Mouse (Mus musculus): Measurements from ENCODE around the gene Myh10. TPM values are rescaled to one million over a fixed set of nuclear protein-coding genes. Genes with fewer than 3 reads are reported as not detected.

The Myh10 gene
- total RNA-seq, 2 experiments from 2014 or later, result 31.4 to 32.2 TPM

DNA sequence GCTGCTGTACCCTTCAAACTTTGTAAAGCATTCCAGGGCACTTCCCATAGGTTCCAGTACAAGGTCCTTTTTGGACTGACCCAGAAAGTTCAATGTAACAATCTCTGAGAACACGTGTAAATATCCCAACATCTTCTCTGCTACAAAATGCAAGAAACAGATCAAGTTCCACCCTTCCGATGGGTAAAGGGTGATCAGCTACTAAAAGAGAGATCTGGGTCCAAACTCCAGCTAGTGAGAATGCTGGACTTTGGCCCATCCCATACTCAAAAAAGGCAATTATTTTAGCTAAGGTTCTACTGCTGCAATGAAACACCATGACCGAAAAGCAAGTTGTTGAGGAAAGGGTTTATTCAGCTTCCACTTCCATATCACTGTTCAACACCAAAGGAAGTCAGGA, 163.3 kb downstream of the Myh10 start:
- DNase-seq (ENCODE audit: low spot score in 2 of 2), result no peak

GRCm38 (mm10) chr11:68857329-68857728, 166.0 kb downstream of the Myh10 start:
- DNase-seq (ENCODE audit: low spot score in 2 of 2), result no peak

- DNase-seq (ENCODE audit: low spot score in 2 of 2), result no peak
Observed at GRCm38 (mm10) chr11:68859943-68860593, 168.7 kb downstream of the Myh10 start.

GRCm38 (mm10) chr11:68862260-68862659, 170.9 kb downstream of the Myh10 start:
- no peak for DNase-seq (ENCODE audit: low spot score in 2 of 2)

DNA sequence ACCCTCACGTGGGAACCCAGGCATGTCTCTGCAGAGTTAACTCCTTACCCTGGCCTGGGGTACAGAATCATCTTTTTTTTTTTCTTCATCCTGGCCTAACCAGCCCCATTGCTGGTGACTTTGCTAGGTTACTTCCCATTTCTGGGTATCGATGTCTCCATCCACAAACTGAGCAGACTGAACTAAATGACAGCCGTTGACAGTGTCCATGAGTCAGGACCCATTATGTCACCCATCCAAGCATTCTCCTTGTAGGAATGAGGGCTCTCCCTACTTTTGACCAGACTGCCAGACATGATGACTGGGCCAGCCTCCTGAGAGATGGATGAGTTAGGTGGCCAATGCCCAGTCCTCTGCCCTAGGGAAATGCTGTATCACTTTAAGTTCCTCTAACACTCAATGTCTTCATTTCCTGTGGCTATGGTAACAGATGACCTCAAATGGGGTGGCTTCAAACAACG, 172.3 kb downstream of the Myh10 start:
- DNase-seq (ENCODE audit: low spot score in 2 of 2), result no peak

DNA sequence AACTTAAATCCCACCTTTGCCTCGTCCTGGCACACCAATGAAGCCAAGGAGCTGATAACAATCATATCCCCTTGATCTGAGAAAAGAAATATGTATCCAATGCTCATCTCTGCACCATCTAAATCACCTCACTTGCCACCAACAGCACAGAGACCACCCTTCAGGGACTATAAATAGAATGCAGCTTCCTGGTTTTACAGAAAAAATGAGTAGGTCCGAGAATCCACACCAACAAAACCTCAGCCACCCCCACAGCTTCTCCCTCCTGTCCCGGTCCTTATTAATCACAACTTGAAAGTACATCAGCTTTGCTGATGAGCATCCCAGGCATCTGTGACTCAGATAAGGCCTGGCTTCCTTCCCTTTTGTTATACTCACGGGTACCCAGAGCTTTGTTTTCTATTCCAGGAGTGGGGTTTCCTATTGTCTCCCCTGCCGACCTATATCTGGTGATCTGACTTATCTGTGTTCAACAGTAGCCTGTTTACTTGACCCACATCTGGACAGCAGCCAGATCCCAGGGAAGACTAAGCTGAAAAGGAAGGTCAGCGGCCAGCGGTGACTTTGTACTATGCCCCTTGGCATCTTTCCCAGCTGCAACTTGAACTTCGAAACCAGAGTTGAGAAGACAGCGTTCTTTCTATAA, 173.3 kb downstream of the Myh10 start:
- DNase-seq (ENCODE audit: low spot score in 2 of 2), result peak; percentile 82 to 87

Other genes with a start within 250 kb of the Myh10 start
- 1 to 10 TPM; 2.8 to 3.2 TPM for gene Pik3r6, start 188.5 kb upstream of the Myh10 start, total RNA-seq (2021)
- not detected for gene Mfsd6l, start 135.4 kb upstream of the Myh10 start, total RNA-seq (2021)
- under 1 TPM in 1 of 2 experiments, not detected in 1; 0.42 TPM for gene Ccdc42, start 104.5 kb upstream of the Myh10 start, total RNA-seq (2021)
- 10 to 100 TPM; 76.9 to 85.9 TPM for gene Ndel1, start 180.3 kb downstream of the Myh10 start, total RNA-seq (2021)
- gene Rnf222, start 197.0 kb downstream of the Myh10 start, total RNA-seq (2021), result not detected
- gene Rpl26, start 210.0 kb downstream of the Myh10 start, total RNA-seq (2021), result 1,000 to 10,000 TPM; 1,157 to 1,226 TPM
- under 1 TPM in 1 of 2 experiments, not detected in 1; 0.46 TPM for gene Odf4, start 235.5 kb downstream of the Myh10 start, total RNA-seq (2021)

Measured in adrenal gland, adult 18-20 months (tissue).